Mouse (Mus musculus) liver, adult 2 months (tissue): ENCODE data around the gene Defb11.
"Not testable (repeated sequence)": the region's sequence is repeated elsewhere in the genome, so short reads cannot be mapped to it uniquely, and the experiment has no call there.

Source experiments
- CTCF ChIP-seq: fragments of 200-500 bp; IDR thresholded peaks from 2 replicates; pipeline ENCODE4 v1.5.1; 2011; ENCODE audit warnings: low read depth, low read length, control low read depth
- POLR2A ChIP-seq: fragments of 200-500 bp; IDR thresholded peaks from 2 replicates; pipeline ENCODE4 v1.6.1; 2011; ENCODE audit warnings: low read length, control low read depth; ENCODE audit not compliant: insufficient read depth; ENCODE audit errors: extremely low read depth

- TF ChIP-seq POLR2A, CTCF: not testable (repeated sequence)
These were observed at the start of gene Defb11 for GRCm38 (mm10) chr8:21906290-21906689.
